Mouse (Mus musculus) liver, adult 2 months (tissue): Measurements from ENCODE around the gene Cfap74.

Source experiments
- CTCF ChIP-seq: fragments of 200-500 bp; IDR thresholded peaks from 2 replicates; pipeline ENCODE4 v1.5.1; 2011; ENCODE audit warnings: low read depth, low read length, control low read depth
- POLR2A ChIP-seq: fragments of 200-500 bp; IDR thresholded peaks from 2 replicates; pipeline ENCODE4 v1.6.1; 2011; ENCODE audit warnings: low read length, control low read depth; ENCODE audit not compliant: insufficient read depth; ENCODE audit errors: extremely low read depth

DNA sequence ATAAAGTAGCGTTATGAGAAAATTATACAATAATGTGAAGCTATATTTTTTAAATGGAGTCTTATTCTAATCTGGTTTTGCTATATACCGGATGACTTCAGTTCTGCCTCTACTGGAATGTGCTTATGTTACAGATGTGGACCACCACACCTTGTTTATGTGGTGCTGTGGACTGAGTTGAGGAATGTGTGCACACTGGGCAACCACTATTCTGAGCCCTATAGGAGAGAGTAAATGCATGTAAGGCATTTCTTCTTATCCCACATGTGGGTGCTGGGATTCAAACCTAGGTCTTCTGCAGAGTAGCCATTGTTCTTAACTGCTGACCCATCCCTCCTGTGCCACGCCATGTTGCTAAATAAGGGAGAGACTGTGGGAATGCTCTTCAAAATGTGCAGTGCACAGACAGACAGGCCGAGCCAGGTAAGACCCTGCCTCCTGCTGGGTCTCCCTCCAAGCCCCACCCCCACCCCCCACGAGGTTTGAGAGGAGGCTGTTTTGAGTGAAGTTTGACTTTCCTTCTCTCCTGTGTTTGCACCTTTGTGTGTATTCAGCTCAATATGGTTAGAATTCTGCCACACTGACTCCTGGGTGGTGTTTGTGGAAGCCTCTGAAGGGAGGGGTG is 96.8 kb downstream of the Cfap74 start:
- TF ChIP-seq POLR2A (no peak), CTCF (no peak)
